8 mouse cellular contexts compared by ENCODE assay signal in the genomic region with DNA sequence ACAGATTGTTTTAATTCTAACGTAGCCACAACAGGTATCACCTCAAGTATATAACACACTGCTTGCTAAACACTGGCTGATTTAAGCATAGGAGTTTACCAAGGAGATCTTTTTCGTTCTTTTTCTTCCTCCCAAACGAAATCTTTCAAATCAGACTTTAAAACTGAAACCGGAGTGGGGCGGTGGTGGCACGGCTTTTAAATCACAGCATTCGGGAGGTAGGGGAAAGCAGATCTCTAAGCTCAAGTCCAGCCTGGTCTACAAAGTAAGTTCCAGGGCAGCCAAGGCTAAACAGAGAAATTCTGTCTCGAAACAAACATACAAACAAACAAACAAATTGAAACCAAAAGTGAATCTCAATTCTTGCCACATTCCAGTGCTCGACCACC. TPM values are rescaled to one million over a fixed set of nuclear protein-coding genes. Genes with fewer than 3 reads are reported as not detected.
A peak's percentile ranks its signal among the peaks of the same experiment; 100 is the strongest.
DNase-seq lines count a peak whose midpoint lies in the region; ATAC-seq lines count a peak whose summit lies in the region.

No protein-coding gene starts in this region.

- peak overlapping the region; percentile 76 for H3K9ac ChIP-seq in heart, embryonic 15.5 days
- H3K9ac ChIP-seq in hindbrain, embryonic 12.5 days: peak overlapping the region; percentile 89
- H3K9ac ChIP-seq in midbrain, embryonic 12.5 days (replicated peaks): peak overlapping the region; percentile 83

- H3K27me3 ChIP-seq in heart, embryonic 15.5 days: no peaks in the 10 kb centered on the region
- H3K27me3 ChIP-seq in hindbrain, embryonic 12.5 days: 0 out of 2 replicates have a peak, but pooled peaks cover 2% of the 10 kb centered on the region
- peaks cover 12% of the 10 kb centered on the region; the same call in 1 of the 2 replicates for H3K27me3 ChIP-seq in midbrain, embryonic 12.5 days

- no peaks in the 10 kb centered on the region for H3K36me3 ChIP-seq in heart, embryonic 15.5 days
- no peaks in the 10 kb centered on the region for H3K36me3 ChIP-seq in hindbrain, embryonic 12.5 days
- no peaks in the 10 kb centered on the region for H3K36me3 ChIP-seq in midbrain, embryonic 12.5 days

- H3K4me3 ChIP-seq in heart, embryonic 15.5 days: peak overlapping the region; percentile 66
- peak overlapping the region; percentile 86 for H3K4me3 ChIP-seq in hindbrain, embryonic 12.5 days
- peak overlapping the region; percentile 93 for H3K4me3 ChIP-seq in midbrain, embryonic 12.5 days

- ATAC-seq in heart, embryonic 15.5 days (replicated peaks; ENCODE audit: insufficient number of reproducible peaks, insufficient read depth, low FRiP score, low read depth): no peak
- no peak for ATAC-seq in hindbrain, embryonic 12.5 days (ENCODE audit: low FRiP score)
- no peak for ATAC-seq in midbrain, embryonic 12.5 days (ENCODE audit: low FRiP score, low read depth)

- DNase-seq in heart, postnatal 36 days: no peak
- DNase-seq in adipocyte (ENCODE audit: low spot score): peak; percentile 46
- DNase-seq in frontal cortex, postnatal 14 days (ENCODE audit: low spot score in 2 of 2): no peak
- DNase-seq in testis, postnatal 14 days (ENCODE audit: low spot score): no peak
- DNase-seq in layer of hippocampus, adult 8-10 months (ENCODE audit: low spot score in 2 of 2): no peak

- intact Hi-C loops in heart, postnatal 36 days (cut with DNase I): loop anchor here (1.0 to 2.0 kb wide), 2 partner anchors 28 to 38 kb away; partner anchors contain the start of gene Rsl1d1

- 6% methylated on average over 9 of the region's 9 CpGs for WGBS in heart, embryonic 15.5 days
- WGBS in hindbrain, embryonic 12.5 days: 10% methylated on average over 9 of the region's 9 CpGs
- WGBS in midbrain, embryonic 12.5 days: 15% methylated on average over 9 of the region's 9 CpGs

- H3K9me3 ChIP-seq in heart, embryonic 15.5 days (replicated peaks): no peaks in the 10 kb centered on the region
- H3K9me3 ChIP-seq in hindbrain, embryonic 12.5 days (replicated peaks): no peaks in the 10 kb centered on the region
- no peaks in the 10 kb centered on the region for H3K9me3 ChIP-seq in midbrain, embryonic 12.5 days

- peak overlapping the region; percentile 81 for H3K27ac ChIP-seq in heart, embryonic 15.5 days
- peak overlapping the region; percentile 91 for H3K27ac ChIP-seq in hindbrain, embryonic 12.5 days
- H3K27ac ChIP-seq in midbrain, embryonic 12.5 days (replicated peaks): peak overlapping the region; percentile 90

- H3K4me2 ChIP-seq in heart, embryonic 15.5 days: peak overlapping the region; percentile 79
- H3K4me2 ChIP-seq in hindbrain, embryonic 12.5 days (replicated peaks): peak overlapping the region; percentile 80
- peak overlapping the region; percentile 77 for H3K4me2 ChIP-seq in midbrain, embryonic 12.5 days (replicated peaks)

- H3K4me1 ChIP-seq in heart, embryonic 15.5 days (replicated peaks): peaks cover 17% of the 10 kb centered on the region
- peaks cover 10% of the 10 kb centered on the region for H3K4me1 ChIP-seq in hindbrain, embryonic 12.5 days
- H3K4me1 ChIP-seq in midbrain, embryonic 12.5 days: peaks cover 21% of the 10 kb centered on the region

RNA-seq across cellular contexts. Expression of gene Zc3h7a, which starts 1.1 kb away (rescaled TPM):
- polyA plus RNA-seq in heart, embryonic 15.5 days (2015; fragmentation: Nextera tagmentation; extraction: Ambion mirVana): 55.8 and 71.4 TPM in 2 replicates
- 10 to 100 TPM; 19.8 to 26.0 TPM for total RNA-seq in heart, postnatal 36 days (2021)
- polyA plus RNA-seq in hindbrain, embryonic 12.5 days (2016; fragmentation: Nextera tagmentation; extraction: Ambion mirVana): 118 and 124 TPM in 2 replicates
- 103 and 106 TPM in 2 replicates for polyA plus RNA-seq in midbrain, embryonic 12.5 days (2016; fragmentation: Nextera tagmentation; extraction: Ambion mirVana)
- 100 to 1,000 TPM in 1 of 4 experiments, 10 to 100 TPM in 3; 72.6 to 102 (median 80.1) TPM for total RNA-seq in layer of hippocampus, adult 8-10 months (2022)

RNA-seq across cellular contexts. Expression of gene Rsl1d1, which starts 28.0 kb away (rescaled TPM):
- polyA plus RNA-seq in heart, embryonic 15.5 days (2015; fragmentation: Nextera tagmentation; extraction: Ambion mirVana): 111 TPM in 2 replicates
- 10 to 100 TPM; 52.5 to 54.7 TPM for total RNA-seq in heart, postnatal 36 days (2021)
- polyA plus RNA-seq in hindbrain, embryonic 12.5 days (2016; fragmentation: Nextera tagmentation; extraction: Ambion mirVana): 183 and 196 TPM in 2 replicates
- 205 and 209 TPM in 2 replicates for polyA plus RNA-seq in midbrain, embryonic 12.5 days (2016; fragmentation: Nextera tagmentation; extraction: Ambion mirVana)
- 10 to 100 TPM; 53.9 to 58.9 (median 55.8) TPM for total RNA-seq in layer of hippocampus, adult 8-10 months (2022)

RNA-seq across cellular contexts. Expression of gene Txndc11, which starts 40.6 kb away (rescaled TPM):
- 26.2 and 30.5 TPM in 2 replicates for polyA plus RNA-seq in heart, embryonic 15.5 days (2015; fragmentation: Nextera tagmentation; extraction: Ambion mirVana)
- 10 to 100 TPM; 12.5 to 14.7 TPM for total RNA-seq in heart, postnatal 36 days (2021)
- polyA plus RNA-seq in hindbrain, embryonic 12.5 days (2016; fragmentation: Nextera tagmentation; extraction: Ambion mirVana): 34.6 and 37.6 TPM in 2 replicates
- polyA plus RNA-seq in midbrain, embryonic 12.5 days (2016; fragmentation: Nextera tagmentation; extraction: Ambion mirVana): 30.5 and 31.5 TPM in 2 replicates
- total RNA-seq in layer of hippocampus, adult 8-10 months (2022): 10 to 100 TPM; 27.5 to 31.0 (median 29.2) TPM
